Mouse (Mus musculus) liver, embryonic 11.5 days (tissue): ENCODE results near the gene Cyp46a1. TPM values are rescaled to one million over a fixed set of nuclear protein-coding genes. Genes with fewer than 3 reads are reported as not detected.

Experiments
- ATAC-seq: fragments of 200-750 bp; cut with Nextera tagmentation; replicated peaks from 2 replicates; pipeline ENCODE4 v1.8.0; 2017; ENCODE audit warnings: moderate number of reproducible peaks, mild to moderate bottlenecking, moderate TSS enrichment, moderate library complexity; ENCODE audit not compliant: low FRiP score
- DNase-seq: peaks from one replicate; pipeline ENCODE4 v3.0.0-alpha.2; 2017; ENCODE audit warnings: low spot score
- H3K27ac ChIP-seq: fragments of 300-500 bp; sonication (generic); 2 replicates; pipeline ENCODE4 v1.5.1; 2014; ENCODE audit warnings: mild to moderate bottlenecking, low read depth, low read length, control low read depth
- H3K27me3 ChIP-seq: fragments of 300-500 bp; sonication (generic); replicated peaks from 2 replicates; pipeline ENCODE4 v1.6.1; 2014; ENCODE audit warnings: low read length, mixed read lengths; ENCODE audit not compliant: control insufficient read depth, insufficient read depth
- H3K36me3 ChIP-seq: fragments of 300-500 bp; sonication (generic); 2 replicates; pipeline ENCODE4 v1.6.1; 2014; ENCODE audit warnings: mild to moderate bottlenecking, low read length, moderate library complexity, mixed read lengths; ENCODE audit not compliant: control insufficient read depth, insufficient read depth
- H3K4me1 ChIP-seq: fragments of 300-500 bp; sonication (generic); replicated peaks from 2 replicates; pipeline ENCODE4 v1.6.1; 2014; ENCODE audit warnings: low read length, mixed read lengths; ENCODE audit not compliant: control insufficient read depth, insufficient read depth
- H3K4me2 ChIP-seq: fragments of 300-500 bp; sonication (generic); 2 replicates; pipeline ENCODE4 v1.6.1; 2014; ENCODE audit warnings: mild to moderate bottlenecking, control low read depth, moderate library complexity
- H3K4me3 ChIP-seq: fragments of 300-500 bp; sonication (generic); 2 replicates; pipeline ENCODE4 v1.5.1; 2014; ENCODE audit warnings: low read depth, low read length, control low read depth
- H3K9ac ChIP-seq: fragments of 300-500 bp; sonication (generic); 2 replicates; pipeline ENCODE4 v1.6.1; 2014; ENCODE audit warnings: low read depth, low read length, control low read depth
- H3K9me3 ChIP-seq: fragments of 300-500 bp; sonication (generic); 2 replicates; pipeline ENCODE4 v1.6.1; 2016; ENCODE audit warnings: low read length, inconsistent platforms, mixed read lengths; ENCODE audit not compliant: control insufficient read depth
- WGBS: fragments of 180-500 bp; shearing (Covaris S2); extraction: QIAGEN DNeasy Blood & Tissue Kit; methylation state at CpG from one replicate; pipeline ENCODE4 v1.1.7; 2014; 5-methylcytosine and 5-hydroxymethylcytosine counted together
- polyA plus RNA-seq: library from polyadenylated mRNA; unstranded; fragments of >200 nt; fragmentation: Nextera tagmentation; extraction: Ambion mirVana; gene quantifications from 2 replicates; pipeline ENCODE4 v1.2.1, GENCODE M21; 2014

The Cyp46a1 gene
- polyA plus RNA-seq, 1 experiment from 2014 or later = 2.2 TPM

- no peak overlapping the region for H3K27ac ChIP-seq
- H3K4me3 ChIP-seq = no peak overlapping the region
- H3K9ac ChIP-seq = no peak overlapping the region
- DNase-seq (no peak), ATAC-seq (no peak)
- H3K4me1 ChIP-seq = no peaks in the 10 kb centered on the region; the same call in none of the 2 replicates
- no peak overlapping the region for H3K4me2 ChIP-seq
- peaks cover 40% of the 10 kb centered on the region for H3K27me3 ChIP-seq
- no peaks in the 10 kb centered on the region for H3K36me3 ChIP-seq
- H3K9me3 ChIP-seq = no peaks in the 10 kb centered on the region
- 28% methylated on average over 7 of the region's 8 CpGs for WGBS
These were observed 24.9 kb upstream of the Cyp46a1 start for GRCm38 (mm10) chr12:108309116-108309794.

- Histone ChIP-seq H3K4me2 (no peak overlapping the region), H3K9ac (no peak overlapping the region), H3K4me3 (no peak overlapping the region), H3K9me3 (no peaks in the 10 kb centered on the region), H3K27me3 (peaks cover 33% of the 10 kb centered on the region), H3K27ac (no peak overlapping the region), H3K4me1 (no peaks in the 10 kb centered on the region; the same call in none of the 2 replicates), H3K36me3 (no peaks in the 10 kb centered on the region)
- ATAC-seq (no peak), DNase-seq (no peak)
- 83% methylated on average over 4 of the region's 4 CpGs for WGBS
These were observed 24.1 kb upstream of the Cyp46a1 start for GRCm38 (mm10) chr12:108310041-108310440.

- H3K4me3 ChIP-seq = no peak overlapping the region
- WGBS = 64% methylated on average over 7 of the region's 7 CpGs
- DNase-seq = no peak
- no peaks in the 10 kb centered on the region for H3K36me3 ChIP-seq
- no peak overlapping the region for H3K4me2 ChIP-seq
- ATAC-seq = no peak
- no peaks in the 10 kb centered on the region for H3K9me3 ChIP-seq
- no peaks in the 10 kb centered on the region; the same call in none of the 2 replicates for H3K4me1 ChIP-seq
- peaks cover 28% of the 10 kb centered on the region for H3K27me3 ChIP-seq
- H3K27ac ChIP-seq = no peak overlapping the region
- no peak overlapping the region for H3K9ac ChIP-seq
These were observed 23.6 kb upstream of the Cyp46a1 start for GRCm38 (mm10) chr12:108310456-108311027.

- WGBS = 90% methylated on average over 27 of the region's 27 CpGs
- DNase-seq (no peak), ATAC-seq (no peak)
- Histone ChIP-seq H3K4me1 (no peaks in the 10 kb centered on the region; the same call in none of the 2 replicates), H3K9me3 (no peaks in the 10 kb centered on the region), H3K27me3 (peaks cover 28% of the 10 kb centered on the region), H3K4me2 (no peak overlapping the region), H3K9ac (no peak overlapping the region), H3K36me3 (no peaks in the 10 kb centered on the region), H3K4me3 (no peak overlapping the region), H3K27ac (no peak overlapping the region)
These were observed 22.4 kb upstream of the Cyp46a1 start for GRCm38 (mm10) chr12:108311741-108312290.

GRCm38 (mm10) chr12:108312432-108312851, 21.7 kb upstream of the Cyp46a1 start:
- DNase-seq = no peak
- WGBS = 41% methylated on average over 6 of the region's 6 CpGs

GRCm38 (mm10) chr12:108313244-108313772, 20.9 kb upstream of the Cyp46a1 start:
- no peak overlapping the region for H3K27ac ChIP-seq
- H3K4me2 ChIP-seq = no peak overlapping the region
- H3K36me3 ChIP-seq = no peaks in the 10 kb centered on the region
- WGBS = 73% methylated on average over 1 of the region's 1 CpGs
- no peak overlapping the region for H3K9ac ChIP-seq
- H3K27me3 ChIP-seq = peaks cover 29% of the 10 kb centered on the region
- no peaks in the 10 kb centered on the region for H3K9me3 ChIP-seq
- peaks cover under 1% of the 10 kb centered on the region for H3K4me1 ChIP-seq
- ATAC-seq (no peak), DNase-seq (no peak)
- no peak overlapping the region for H3K4me3 ChIP-seq

More at GRCm38 (mm10) chr12:108312432-108312851, 21.7 kb upstream of the Cyp46a1 start:
- Histone ChIP-seq H3K4me2 (no peak overlapping the region), H3K27me3 (peaks cover 28% of the 10 kb centered on the region), H3K9ac (no peak overlapping the region), H3K4me1 (no peaks in the 10 kb centered on the region; the same call in none of the 2 replicates), H3K9me3 (no peaks in the 10 kb centered on the region), H3K36me3 (no peaks in the 10 kb centered on the region), H3K27ac (no peak overlapping the region), H3K4me3 (no peak overlapping the region)
- no peak for ATAC-seq

GRCm38 (mm10) chr12:108315818-108316217, 18.4 kb upstream of the Cyp46a1 start:
- Histone ChIP-seq H3K4me2 (no peak overlapping the region), H3K9ac (no peak overlapping the region), H3K27me3 (peaks cover 53% of the 10 kb centered on the region), H3K27ac (no peak overlapping the region), H3K36me3 (no peaks in the 10 kb centered on the region), H3K9me3 (no peaks in the 10 kb centered on the region), H3K4me3 (no peak overlapping the region), H3K4me1 (peaks cover 3% of the 10 kb centered on the region; the same call in 1 of the 2 replicates)
- ATAC-seq (no peak), DNase-seq (no peak)
- WGBS = 31% methylated on average over 10 of the region's 10 CpGs

GRCm38 (mm10) chr12:108316655-108317054, 17.5 kb upstream of the Cyp46a1 start:
- peaks cover 3% of the 10 kb centered on the region; the same call in 1 of the 2 replicates for H3K4me1 ChIP-seq
- H3K9me3 ChIP-seq = no peaks in the 10 kb centered on the region
- DNase-seq = no peak
- no peaks in the 10 kb centered on the region for H3K36me3 ChIP-seq
- WGBS = 35% methylated on average over 6 of the region's 6 CpGs
- ATAC-seq = no peak
- no peak overlapping the region for H3K4me3 ChIP-seq
- peaks cover 56% of the 10 kb centered on the region for H3K27me3 ChIP-seq
- H3K27ac ChIP-seq = no peak overlapping the region
- no peak overlapping the region for H3K4me2 ChIP-seq
- no peak overlapping the region for H3K9ac ChIP-seq
